Mouse (Mus musculus): Measurements from ENCODE around the gene Sirt2. TPM values are rescaled to one million over a fixed set of nuclear protein-coding genes. Genes with fewer than 3 reads are reported as not detected.

The Sirt2 gene
- total and polyA plus RNA-seq, 2 experiments, result 15.1 to 52.9 TPM

GRCm38 (mm10) chr7:28815230-28815629, 48.7 kb downstream of the Sirt2 start:
- Histone ChIP-seq H3K27me3 (ENCODE audit: control insufficient read depth, insufficient read depth, low read length) (no peaks in the 10 kb centered on the region), H3K27ac (replicated peaks; ENCODE audit: insufficient read depth, low read depth, low read length) (no peak overlapping the region), H3K79me2 (ENCODE audit: control insufficient read depth, insufficient read depth, low read length) (peaks cover 18% of the 10 kb centered on the region; the same call in 1 of the 2 replicates), H3K4me1 (ENCODE audit: control insufficient read depth, insufficient read depth, low read length) (peaks cover 16% of the 10 kb centered on the region), H3K9ac (ENCODE audit: low read depth, low read length) (no peak overlapping the region), H3K36me3 (ENCODE audit: control insufficient read depth, insufficient read depth, low read length) (peaks cover 75% of the 10 kb centered on the region), H3K4me3 (ENCODE audit: insufficient read depth, low read depth, low read length) (no peak overlapping the region)
- TF ChIP-seq POLR2A (IDR thresholded peaks at IDR 0.05; ENCODE audit: extremely low read depth, insufficient read depth, low read length) (no peak), CTCF (IDR thresholded peaks at IDR 0.05; ENCODE audit: low read depth, low read length) (no peak)
- DNase-seq (ENCODE audit: extremely low read depth, low read depth, low spot score), result no peak
- 91% methylated on average over 9 of the region's 9 CpGs for WGBS

- Histone ChIP-seq H3K9ac (ENCODE audit: low read depth, low read length) (peak overlapping the region; percentile 2; the same call in 1 of the 2 replicates), H3K27ac (replicated peaks; ENCODE audit: insufficient read depth, low read depth, low read length) (no peak overlapping the region), H3K27me3 (ENCODE audit: control insufficient read depth, insufficient read depth, low read length) (no peaks in the 10 kb centered on the region)
These were observed 49.7 kb downstream of the Sirt2 start for GRCm38 (mm10) chr7:28816201-28816600.

GRCm38 (mm10) chr7:28816920-28817319, 50.4 kb downstream of the Sirt2 start:
- H3K27me3 ChIP-seq (ENCODE audit: control insufficient read depth, insufficient read depth, low read length), result no peaks in the 10 kb centered on the region
- 87% methylated on average over 10 of the region's 10 CpGs for WGBS
- no peak overlapping the region for H3K9ac ChIP-seq (ENCODE audit: low read depth, low read length)
- TF ChIP-seq CTCF (IDR thresholded peaks at IDR 0.05; ENCODE audit: low read depth, low read length), result no peak
- TF ChIP-seq POLR2A (IDR thresholded peaks at IDR 0.05; ENCODE audit: extremely low read depth, insufficient read depth, low read length), result no peak
- H3K4me1 ChIP-seq (ENCODE audit: control insufficient read depth, insufficient read depth, low read length), result peaks cover 32% of the 10 kb centered on the region
- no peak for DNase-seq (ENCODE audit: extremely low read depth, low read depth, low spot score)
- H3K79me2 ChIP-seq (ENCODE audit: control insufficient read depth, insufficient read depth, low read length), result peaks cover 17% of the 10 kb centered on the region; the same call in 1 of the 2 replicates
- H3K27ac ChIP-seq (replicated peaks; ENCODE audit: insufficient read depth, low read depth, low read length), result no peak overlapping the region
- peaks cover 89% of the 10 kb centered on the region for H3K36me3 ChIP-seq (ENCODE audit: control insufficient read depth, insufficient read depth, low read length)
- no peak overlapping the region for H3K4me3 ChIP-seq (ENCODE audit: insufficient read depth, low read depth, low read length)

More at GRCm38 (mm10) chr7:28816201-28816600, 49.7 kb downstream of the Sirt2 start:
- no peak overlapping the region for H3K4me3 ChIP-seq (ENCODE audit: insufficient read depth, low read depth, low read length)
- DNase-seq (ENCODE audit: extremely low read depth, low read depth, low spot score), result no peak
- 0 out of 2 replicates have a peak, but pooled peaks have one; percentile 13 for TF ChIP-seq POLR2A (IDR thresholded peaks at IDR 0.05; ENCODE audit: extremely low read depth, insufficient read depth, low read length)
- no peak for TF ChIP-seq CTCF (IDR thresholded peaks at IDR 0.05; ENCODE audit: low read depth, low read length)
- peaks cover 85% of the 10 kb centered on the region for H3K36me3 ChIP-seq (ENCODE audit: control insufficient read depth, insufficient read depth, low read length)
- H3K79me2 ChIP-seq (ENCODE audit: control insufficient read depth, insufficient read depth, low read length), result peaks cover 18% of the 10 kb centered on the region; the same call in 1 of the 2 replicates
- 75% methylated on average over 9 of the region's 9 CpGs for WGBS
- H3K4me1 ChIP-seq (ENCODE audit: control insufficient read depth, insufficient read depth, low read length), result peaks cover 26% of the 10 kb centered on the region

DNA sequence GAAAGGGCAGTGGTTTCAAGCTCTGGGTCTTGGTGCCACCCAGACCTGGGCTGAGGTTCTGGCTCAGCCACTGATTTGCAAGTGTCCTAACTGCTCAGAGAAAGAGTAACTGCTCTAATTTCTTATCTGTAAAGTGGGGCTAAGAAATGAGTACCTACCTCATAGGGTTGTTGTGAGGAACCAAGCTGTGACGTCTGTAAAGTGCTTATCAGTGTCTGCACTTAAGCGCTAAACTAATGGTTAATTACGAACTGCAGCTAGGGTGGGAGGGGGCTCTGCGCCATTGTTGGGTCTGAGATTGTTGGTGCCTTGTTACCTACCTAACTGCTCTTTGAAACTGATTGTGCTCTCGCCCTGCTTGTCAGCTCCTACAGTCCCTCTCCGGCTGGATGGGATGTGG, 51.0 kb downstream of the Sirt2 start:
- H3K27ac ChIP-seq (replicated peaks; ENCODE audit: insufficient read depth, low read depth, low read length), result no peak overlapping the region
- TF ChIP-seq CTCF (IDR thresholded peaks at IDR 0.05; ENCODE audit: low read depth, low read length), result no peak
- H3K79me2 ChIP-seq (ENCODE audit: control insufficient read depth, insufficient read depth, low read length), result peaks cover 11% of the 10 kb centered on the region; the same call in 1 of the 2 replicates
- no peaks in the 10 kb centered on the region for H3K27me3 ChIP-seq (ENCODE audit: control insufficient read depth, insufficient read depth, low read length)
- H3K4me3 ChIP-seq (ENCODE audit: insufficient read depth, low read depth, low read length), result no peak overlapping the region
- DNase-seq (ENCODE audit: extremely low read depth, low read depth, low spot score), result no peak
- peaks cover 92% of the 10 kb centered on the region for H3K36me3 ChIP-seq (ENCODE audit: control insufficient read depth, insufficient read depth, low read length)
- peaks cover 34% of the 10 kb centered on the region for H3K4me1 ChIP-seq (ENCODE audit: control insufficient read depth, insufficient read depth, low read length)
- no peak overlapping the region for H3K9ac ChIP-seq (ENCODE audit: low read depth, low read length)
- 87% methylated on average over 6 of the region's 6 CpGs for WGBS

GRCm38 (mm10) chr7:28817957-28818356, 51.4 kb downstream of the Sirt2 start:
- no peaks in the 10 kb centered on the region for H3K27me3 ChIP-seq (ENCODE audit: control insufficient read depth, insufficient read depth, low read length)
- WGBS, result 83% methylated on average over 4 of the region's 4 CpGs
- peaks cover 36% of the 10 kb centered on the region for H3K4me1 ChIP-seq (ENCODE audit: control insufficient read depth, insufficient read depth, low read length)
- peaks cover 90% of the 10 kb centered on the region for H3K36me3 ChIP-seq (ENCODE audit: control insufficient read depth, insufficient read depth, low read length)
- H3K79me2 ChIP-seq (ENCODE audit: control insufficient read depth, insufficient read depth, low read length), result peaks cover 9% of the 10 kb centered on the region; the same call in 1 of the 2 replicates
- no peak for DNase-seq (ENCODE audit: extremely low read depth, low read depth, low spot score)
- H3K4me3 ChIP-seq (ENCODE audit: insufficient read depth, low read depth, low read length), result no peak overlapping the region
- TF ChIP-seq CTCF (IDR thresholded peaks at IDR 0.05; ENCODE audit: low read depth, low read length), result no peak
- no peak for TF ChIP-seq POLR2A (IDR thresholded peaks at IDR 0.05; ENCODE audit: extremely low read depth, insufficient read depth, low read length)
- no peak overlapping the region for H3K9ac ChIP-seq (ENCODE audit: low read depth, low read length)
- no peak overlapping the region for H3K27ac ChIP-seq (replicated peaks; ENCODE audit: insufficient read depth, low read depth, low read length)

DNA sequence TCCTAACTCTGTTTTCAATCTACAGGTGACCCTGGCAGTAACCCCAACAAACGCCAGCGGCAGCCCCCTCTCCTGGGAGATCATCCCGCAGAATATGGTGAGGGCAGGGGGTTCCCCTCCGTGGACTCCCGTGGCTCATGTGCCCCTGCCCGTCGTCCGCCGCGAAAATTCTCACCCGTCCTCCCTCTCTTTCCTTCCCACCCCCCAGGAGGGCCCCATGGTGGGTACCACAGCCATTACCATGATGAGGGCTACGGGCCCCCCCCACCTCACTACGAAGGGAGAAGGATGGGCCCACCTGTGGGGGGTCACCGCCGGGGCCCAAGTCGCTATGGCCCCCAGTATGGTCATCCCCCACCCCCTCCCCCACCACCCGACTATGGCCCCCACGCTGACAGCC, 51.9 kb downstream of the Sirt2 start:
- no peak for TF ChIP-seq CTCF (IDR thresholded peaks at IDR 0.05; ENCODE audit: low read depth, low read length)
- TF ChIP-seq POLR2A (IDR thresholded peaks at IDR 0.05; ENCODE audit: extremely low read depth, insufficient read depth, low read length), result no peak
- H3K36me3 ChIP-seq (ENCODE audit: control insufficient read depth, insufficient read depth, low read length), result peaks cover 85% of the 10 kb centered on the region
- DNase-seq (ENCODE audit: extremely low read depth, low read depth, low spot score), result no peak
- 84% methylated on average over 18 of the region's 18 CpGs for WGBS
- H3K9ac ChIP-seq (ENCODE audit: low read depth, low read length), result no peak overlapping the region
- no peak overlapping the region for H3K27ac ChIP-seq (replicated peaks; ENCODE audit: insufficient read depth, low read depth, low read length)
- H3K79me2 ChIP-seq (ENCODE audit: control insufficient read depth, insufficient read depth, low read length), result peaks cover 9% of the 10 kb centered on the region; the same call in 1 of the 2 replicates
- no peak overlapping the region for H3K4me3 ChIP-seq (ENCODE audit: insufficient read depth, low read depth, low read length)
- no peaks in the 10 kb centered on the region for H3K27me3 ChIP-seq (ENCODE audit: control insufficient read depth, insufficient read depth, low read length)
- H3K4me1 ChIP-seq (ENCODE audit: control insufficient read depth, insufficient read depth, low read length), result peaks cover 39% of the 10 kb centered on the region
